Mouse (Mus musculus): ENCODE data around the gene Vmn2r110. TPM values are rescaled to one million over a fixed set of nuclear protein-coding genes. Genes with fewer than 3 reads are reported as not detected.

The Vmn2r110 gene
- total RNA-seq (2021) = not detected
- not detected in 2 replicates for polyA plus RNA-seq (2012; rRNA removed)
- long read RNA-seq = 0 reads

DNA sequence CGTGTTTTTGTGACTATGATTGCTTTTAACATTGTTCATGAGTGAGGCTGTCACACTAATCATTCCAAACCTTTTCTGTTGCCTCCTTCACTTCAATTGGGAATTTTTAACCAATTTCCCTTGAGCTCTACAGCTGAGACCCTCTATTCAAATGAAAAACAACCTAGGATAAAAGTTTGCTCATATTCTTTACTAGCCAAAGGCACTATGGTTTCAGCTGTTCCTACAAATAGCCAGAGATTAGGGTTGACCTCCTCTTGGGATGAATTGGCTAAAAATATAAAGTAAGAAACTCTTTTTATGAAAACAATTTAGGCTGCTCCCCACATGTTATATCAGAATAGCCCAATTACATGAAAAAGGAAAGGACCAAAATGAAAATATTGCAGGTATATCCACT, at the start of gene Vmn2r110:
Gene Vmn2r110, minus strand, starts transcription at position 101 of the 400 bp plus-strand sequence.
- no peak for DNase-seq

DNA sequence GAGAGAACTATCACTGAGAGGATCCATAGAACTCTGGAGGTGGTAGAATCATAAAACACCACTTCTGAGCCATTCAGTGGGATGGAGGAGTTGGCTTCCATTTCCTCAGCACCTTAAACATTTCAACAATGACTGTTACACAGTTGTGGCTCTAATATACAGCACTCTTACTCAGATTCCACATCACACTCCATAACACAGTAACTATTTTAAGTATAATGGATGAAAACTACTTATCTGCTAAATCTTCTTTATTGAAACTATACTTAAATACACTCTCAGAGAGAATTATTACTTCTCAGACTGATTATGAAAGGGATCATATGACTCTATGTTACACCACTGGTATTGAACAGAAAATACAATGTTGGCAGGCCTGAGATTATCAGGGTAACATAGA, 28.6 kb upstream of the Vmn2r110 start, which contains the start of gene Fpr-rs3:
Gene Fpr-rs3, minus strand, starts transcription at position 101 of the 400 bp plus-strand sequence.
- no peak for DNase-seq

DNA sequence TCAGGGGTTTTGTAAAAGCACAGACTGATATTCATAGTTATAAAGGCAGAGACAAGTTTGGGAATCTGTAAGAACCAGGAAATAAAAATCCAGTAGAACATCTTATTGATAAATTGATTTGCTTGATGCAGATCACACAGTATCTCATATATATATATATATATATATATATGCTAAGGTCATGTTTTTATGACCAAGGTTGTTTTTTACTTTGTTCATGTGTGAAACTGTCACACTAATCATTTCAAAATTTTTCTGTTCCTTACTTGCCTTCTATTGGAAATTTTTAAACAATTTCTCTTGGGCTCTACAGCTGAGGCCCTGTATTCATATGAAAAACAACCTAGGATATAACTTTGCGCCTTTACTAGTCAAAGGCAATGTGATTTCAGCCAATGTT, 31.6 kb downstream of the Vmn2r110 start, which contains the start of gene Vmn2r109:
Gene Vmn2r109, minus strand, starts transcription at position 101 of the 400 bp plus-strand sequence.
- DNase-seq = no peak

Other genes with a start within 250 kb of the Vmn2r110 start
- not detected for gene Vmn1r224, start 182.3 kb downstream of the Vmn2r110 start, total RNA-seq (2021)
- gene Vmn1r224, start 182.3 kb downstream of the Vmn2r110 start, polyA plus RNA-seq (2012; rRNA removed) = not detected in 2 replicates
- gene Vmn2r108, start 115.1 kb downstream of the Vmn2r110 start, total RNA-seq (2021) = not detected
- not detected in 2 replicates for gene Vmn2r108, start 115.1 kb downstream of the Vmn2r110 start, polyA plus RNA-seq (2012; rRNA removed)
- not detected for gene Vmn1r225, start 98.3 kb downstream of the Vmn2r110 start, total RNA-seq (2021)
- gene Vmn1r225, start 98.3 kb downstream of the Vmn2r110 start, polyA plus RNA-seq (2012; rRNA removed) = not detected in 2 replicates
- not detected for gene Vmn2r109, start 31.7 kb downstream of the Vmn2r110 start, total RNA-seq (2021)
- gene Vmn2r109, start 31.7 kb downstream of the Vmn2r110 start, polyA plus RNA-seq (2012; rRNA removed) = not detected in 2 replicates
- gene Fpr-rs3, start 28.5 kb upstream of the Vmn2r110 start, total RNA-seq (2021) = not detected
- gene Fpr-rs3, start 28.5 kb upstream of the Vmn2r110 start, polyA plus RNA-seq (2012; rRNA removed) = not detected in 2 replicates
- not detected for gene Vmn1r226, start 86.4 kb upstream of the Vmn2r110 start, total RNA-seq (2021)
- not detected in 2 replicates for gene Vmn1r226, start 86.4 kb upstream of the Vmn2r110 start, polyA plus RNA-seq (2012; rRNA removed)
- gene Vmn1r227, start 133.4 kb upstream of the Vmn2r110 start, total RNA-seq (2021) = not detected
- gene Vmn1r227, start 133.4 kb upstream of the Vmn2r110 start, polyA plus RNA-seq (2012; rRNA removed) = not detected in 2 replicates
- gene Vmn1r228, start 189.7 kb upstream of the Vmn2r110 start, total RNA-seq (2021) = not detected
- not detected in 2 replicates for gene Vmn1r228, start 189.7 kb upstream of the Vmn2r110 start, polyA plus RNA-seq (2012; rRNA removed)
- not detected for gene Vmn1r229, start 215.1 kb upstream of the Vmn2r110 start, total RNA-seq (2021)
- gene Vmn1r229, start 215.1 kb upstream of the Vmn2r110 start, polyA plus RNA-seq (2012; rRNA removed) = not detected in 2 replicates
- gene Vmn1r230, start 244.0 kb upstream of the Vmn2r110 start, total RNA-seq (2021) = not detected
- not detected in 2 replicates for gene Vmn1r230, start 244.0 kb upstream of the Vmn2r110 start, polyA plus RNA-seq (2012; rRNA removed)

Data from adrenal gland, adult 2 months (tissue).